Mouse (Mus musculus) hindbrain, embryonic 11.5 days (tissue): ENCODE data around the gene Prkca. TPM values are rescaled to one million over a fixed set of nuclear protein-coding genes. Genes with fewer than 3 reads are reported as not detected.

Experiments
- ATAC-seq: fragments of 200-750 bp; cut with Nextera tagmentation; 2 replicates; pipeline ENCODE4 v1.8.0; 2017; ENCODE audit warnings: mild to moderate bottlenecking, moderate TSS enrichment, moderate library complexity; ENCODE audit not compliant: low FRiP score
- DNase-seq: peaks from one replicate; pipeline ENCODE4 v3.0.0-alpha.2; 2015; ENCODE audit warnings: low spot score
- H3K27ac ChIP-seq: fragments of 300-500 bp; sonication (generic); 2 replicates; pipeline ENCODE4 v1.5.1; 2014; ENCODE audit warnings: mild to moderate bottlenecking, low read depth, low read length
- H3K27me3 ChIP-seq: fragments of 300-500 bp; sonication (generic); 2 replicates; pipeline ENCODE4 v1.6.1; 2014; ENCODE audit warnings: mild to moderate bottlenecking, low read length, moderate library complexity, mixed read lengths; ENCODE audit not compliant: control insufficient read depth, insufficient read depth
- H3K36me3 ChIP-seq: fragments of 300-500 bp; sonication (generic); 2 replicates; pipeline ENCODE4 v1.6.1; 2014; ENCODE audit warnings: mild to moderate bottlenecking, low read length, moderate library complexity, mixed read lengths; ENCODE audit not compliant: control insufficient read depth, insufficient read depth
- H3K4me1 ChIP-seq: fragments of 300-500 bp; sonication (generic); replicated peaks from 2 replicates; pipeline ENCODE4 v1.6.1; 2014; ENCODE audit warnings: low read length, mixed read lengths; ENCODE audit not compliant: control insufficient read depth, insufficient read depth
- H3K4me2 ChIP-seq: fragments of 300-500 bp; sonication (generic); replicated peaks from 2 replicates; pipeline ENCODE4 v1.6.1; 2014; ENCODE audit warnings: mild to moderate bottlenecking, low read depth, low read length
- H3K4me3 ChIP-seq: fragments of 300-500 bp; sonication (generic); 2 replicates; pipeline ENCODE4 v1.5.1; 2014; ENCODE audit warnings: low read depth, low read length
- H3K9ac ChIP-seq: fragments of 300-500 bp; sonication (generic); 2 replicates; pipeline ENCODE4 v1.6.1; 2014; ENCODE audit warnings: low read depth, low read length
- H3K9me3 ChIP-seq: fragments of 300-500 bp; sonication (generic); 2 replicates; pipeline ENCODE4 v1.6.1; 2016; ENCODE audit warnings: low read length; ENCODE audit not compliant: control insufficient read depth
- WGBS: fragments of 180-500 bp; shearing (Covaris S2); extraction: QIAGEN DNeasy Blood & Tissue Kit; methylation state at CpG from one replicate; pipeline ENCODE4 v1.1.7; 2014; 5-methylcytosine and 5-hydroxymethylcytosine counted together
- polyA plus RNA-seq: library from polyadenylated mRNA; unstranded; fragments of >200 nt; fragmentation: Nextera tagmentation; extraction: Ambion mirVana; gene quantifications from 2 replicates; pipeline ENCODE4 v1.2.1, GENCODE M21; 2014

The Prkca gene
- polyA plus RNA-seq, 1 experiment from 2014 or later = 4.1 TPM

DNA sequence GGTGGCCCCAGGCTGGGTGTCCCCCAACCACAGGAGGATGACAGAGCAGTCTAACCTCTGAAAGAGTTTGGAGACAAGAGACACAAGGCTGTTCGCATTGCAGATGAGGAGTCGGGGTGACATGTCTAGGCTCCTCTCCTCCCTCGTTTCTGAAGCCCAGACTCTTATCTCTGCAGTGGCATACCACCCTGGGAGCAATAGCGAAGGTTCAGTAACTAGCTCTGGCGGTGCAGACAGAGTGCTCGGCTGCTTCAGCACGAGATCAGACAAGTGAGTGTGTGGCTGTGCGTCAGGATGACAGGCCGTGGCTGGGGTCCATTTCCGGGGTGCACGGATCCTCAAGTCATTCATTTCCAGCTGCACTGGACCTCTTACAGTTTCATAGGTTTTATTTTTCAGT is 351.2 kb downstream of the Prkca start:
- no peaks in the 10 kb centered on the region for H3K36me3 ChIP-seq
- no peak overlapping the region for H3K4me3 ChIP-seq
- ATAC-seq (no peak), DNase-seq (no peak)
- H3K4me1 ChIP-seq = no peaks in the 10 kb centered on the region
- no peak overlapping the region for H3K4me2 ChIP-seq
- WGBS = 53% methylated on average over 11 of the region's 11 CpGs
- no peak overlapping the region for H3K9ac ChIP-seq
- H3K27ac ChIP-seq = 0 out of 2 replicates have a peak overlapping the region, but pooled peaks have one; percentile 17
- H3K27me3 ChIP-seq = no peaks in the 10 kb centered on the region
- H3K9me3 ChIP-seq = no peaks in the 10 kb centered on the region

DNA sequence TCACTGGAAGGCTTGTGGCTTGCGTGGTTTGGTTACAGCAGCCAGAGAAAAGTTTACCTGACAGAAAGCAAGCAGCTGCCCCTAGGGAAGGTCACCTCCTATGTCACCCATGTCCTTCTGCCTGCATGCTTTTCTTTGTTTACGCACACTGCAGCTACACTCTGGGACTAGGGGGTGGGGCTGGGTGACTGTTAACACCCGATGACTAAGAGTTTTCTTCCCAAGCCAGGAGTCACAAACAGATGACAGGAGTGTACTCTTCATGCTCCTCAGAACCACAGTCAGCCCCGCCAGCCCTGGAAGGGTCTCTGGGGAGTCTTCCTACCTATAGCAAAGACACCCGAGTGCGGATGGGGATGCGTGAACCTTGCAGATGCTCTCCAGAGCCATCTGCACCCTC is 351.7 kb downstream of the Prkca start:
- Histone ChIP-seq H3K4me2 (no peak overlapping the region), H3K4me3 (no peak overlapping the region), H3K27ac (no peak overlapping the region), H3K36me3 (no peaks in the 10 kb centered on the region), H3K27me3 (no peaks in the 10 kb centered on the region), H3K9ac (no peak overlapping the region), H3K4me1 (no peaks in the 10 kb centered on the region), H3K9me3 (no peaks in the 10 kb centered on the region)
- DNase-seq (no peak), ATAC-seq (no peak)
- WGBS = 67% methylated on average over 7 of the region's 7 CpGs

DNA sequence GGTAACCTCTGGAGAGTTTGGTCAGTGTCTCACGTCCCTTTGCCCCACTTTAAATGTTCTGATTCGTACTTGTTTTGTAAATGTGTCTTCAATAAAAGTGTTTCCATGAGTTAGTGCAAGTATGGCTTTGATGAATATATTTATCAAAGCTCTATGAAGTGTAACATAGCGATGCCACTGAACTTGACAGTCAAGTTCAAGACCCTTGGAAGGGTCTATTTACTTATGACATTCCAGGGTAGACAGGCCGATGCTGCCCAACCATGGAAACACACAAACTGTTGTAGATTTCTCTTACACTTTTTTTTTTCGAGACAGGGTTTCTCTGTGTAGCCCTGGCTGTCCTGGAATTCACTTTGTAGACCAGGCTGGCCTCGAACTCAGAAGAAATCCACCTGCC is 354.5 kb downstream of the Prkca start:
- WGBS = 84% methylated on average over 6 of the region's 6 CpGs
- H3K4me3 ChIP-seq = no peak overlapping the region
- no peaks in the 10 kb centered on the region for H3K36me3 ChIP-seq
- ATAC-seq (no peak), DNase-seq (no peak)
- no peaks in the 10 kb centered on the region for H3K4me1 ChIP-seq
- no peak overlapping the region for H3K27ac ChIP-seq
- no peaks in the 10 kb centered on the region for H3K27me3 ChIP-seq
- no peak overlapping the region for H3K9ac ChIP-seq
- H3K4me2 ChIP-seq = no peak overlapping the region
- no peaks in the 10 kb centered on the region for H3K9me3 ChIP-seq

DNA sequence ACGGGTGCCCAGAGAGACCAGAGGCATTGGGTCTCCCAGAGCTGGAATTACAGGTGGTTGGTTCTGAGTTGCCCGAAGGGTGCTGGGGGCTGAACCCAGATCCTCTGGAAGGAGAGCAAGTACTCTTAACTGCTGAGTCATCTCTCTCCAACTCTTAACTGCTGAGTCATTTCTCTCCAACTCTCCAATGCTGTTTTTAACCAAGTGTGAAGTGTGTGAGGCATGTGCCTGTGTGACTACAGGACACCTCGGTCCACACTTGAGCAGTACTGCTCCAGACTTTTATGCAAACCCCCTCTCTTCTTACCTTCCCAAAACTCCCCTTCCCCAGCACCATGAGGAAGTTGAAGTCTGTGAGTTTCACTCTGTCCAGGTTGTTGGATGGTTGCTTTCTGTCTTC is 357.8 kb downstream of the Prkca start:
- no peak for ATAC-seq
- Histone ChIP-seq H3K36me3 (no peaks in the 10 kb centered on the region), H3K4me2 (no peak overlapping the region), H3K27me3 (no peaks in the 10 kb centered on the region), H3K4me1 (no peaks in the 10 kb centered on the region), H3K9ac (no peak overlapping the region), H3K4me3 (no peak overlapping the region), H3K27ac (no peak overlapping the region), H3K9me3 (no peaks in the 10 kb centered on the region)
- DNase-seq = no peak
- 97% methylated on average over 3 of the region's 3 CpGs for WGBS

DNA sequence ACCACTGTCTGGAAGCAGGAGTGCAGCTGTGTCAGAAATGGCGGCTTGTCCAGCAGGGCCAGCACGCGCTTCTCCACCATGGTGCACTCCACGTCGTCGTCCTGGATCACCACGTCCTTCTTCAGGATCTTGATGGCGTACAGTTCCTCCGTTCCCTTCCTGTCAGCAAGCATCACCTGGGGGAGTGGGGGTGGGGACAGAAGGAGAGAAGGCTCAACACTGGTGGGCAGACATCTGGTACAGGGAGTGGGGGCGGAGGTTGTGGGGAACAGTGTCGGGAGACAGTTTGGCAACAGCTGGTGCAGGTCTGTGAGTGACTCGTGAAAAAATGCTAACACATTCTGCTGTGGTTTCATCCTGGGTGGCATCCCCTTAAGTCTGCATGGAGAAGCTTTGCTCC is 359.8 kb downstream of the Prkca start:
- DNase-seq (no peak), ATAC-seq (no peak)
- Histone ChIP-seq H3K4me3 (no peak overlapping the region), H3K27me3 (no peaks in the 10 kb centered on the region), H3K27ac (no peak overlapping the region), H3K9ac (no peak overlapping the region), H3K36me3 (no peaks in the 10 kb centered on the region), H3K4me1 (peaks cover 4% of the 10 kb centered on the region; the same call in 1 of the 2 replicates), H3K9me3 (no peaks in the 10 kb centered on the region), H3K4me2 (no peak overlapping the region)
- WGBS = 89% methylated on average over 12 of the region's 12 CpGs

DNA sequence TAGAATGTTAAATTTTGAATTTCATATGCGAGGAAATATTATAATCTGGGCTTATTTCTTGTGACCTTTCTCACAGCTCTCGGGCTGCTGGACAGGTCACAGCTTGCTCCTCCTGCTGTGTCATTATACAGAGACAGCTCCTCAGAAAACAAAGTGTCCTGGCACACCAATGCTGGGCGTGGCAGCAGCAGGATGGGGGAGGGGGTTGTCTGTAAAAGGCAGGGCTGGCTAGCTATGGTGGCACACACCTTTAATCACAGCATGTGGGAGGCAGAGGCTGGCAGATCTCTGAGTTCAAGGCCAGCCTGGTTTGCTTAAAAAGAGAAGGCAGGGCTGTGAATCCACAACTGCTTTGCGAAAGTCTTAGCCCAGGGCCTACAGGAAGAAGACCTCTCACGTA is 360.5 kb downstream of the Prkca start:
- H3K27ac ChIP-seq = no peak overlapping the region

DNA sequence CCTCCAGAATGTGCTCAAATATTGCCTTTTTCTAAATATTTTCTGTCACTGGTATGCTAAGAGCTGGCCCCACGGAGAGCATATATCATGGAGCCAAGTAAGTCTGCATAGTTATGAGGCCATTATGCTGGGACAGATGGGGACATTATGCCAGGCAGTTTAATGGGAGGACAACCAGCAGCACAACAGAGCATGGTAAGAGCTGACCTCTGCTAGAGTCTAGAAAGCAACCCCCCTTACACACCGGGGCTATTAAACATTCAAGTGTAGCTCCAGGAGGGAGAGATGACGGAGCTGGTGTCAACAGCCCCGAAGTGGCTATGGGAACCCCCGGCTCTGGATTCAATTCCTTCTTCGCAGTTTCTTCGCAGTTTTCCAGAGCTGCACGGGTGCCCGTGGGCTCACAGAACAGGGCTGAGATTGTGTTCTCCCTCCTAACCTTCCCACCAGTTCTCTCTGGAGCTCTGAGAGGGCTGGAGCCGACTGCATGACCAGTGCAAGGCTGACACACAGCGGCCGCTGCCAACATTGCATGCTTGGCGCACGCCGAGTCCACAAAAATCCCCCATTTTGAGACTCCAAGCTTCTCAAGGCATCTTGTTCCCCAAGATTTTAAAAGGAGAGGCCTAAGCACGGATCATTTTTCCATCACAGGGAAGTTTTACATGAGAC is 361.4 kb downstream of the Prkca start:
- ATAC-seq = peak; percentile 63; the same call in 1 of the 2 replicates
- Histone ChIP-seq H3K4me3 (no peak overlapping the region), H3K27ac (no peak overlapping the region), H3K4me2 (no peak overlapping the region), H3K27me3 (no peaks in the 10 kb centered on the region), H3K4me1 (peaks cover 5% of the 10 kb centered on the region; the same call in 1 of the 2 replicates), H3K9me3 (no peaks in the 10 kb centered on the region), H3K9ac (no peak overlapping the region), H3K36me3 (no peaks in the 10 kb centered on the region)
- 22% methylated on average over 16 of the region's 16 CpGs for WGBS
- peak; percentile 86 for DNase-seq

More for the DNA sequence above, 360.5 kb downstream of the Prkca start:
- no peak for DNase-seq
- H3K9me3 ChIP-seq = no peaks in the 10 kb centered on the region
- H3K4me3 ChIP-seq = no peak overlapping the region
- peaks cover 5% of the 10 kb centered on the region; the same call in 1 of the 2 replicates for H3K4me1 ChIP-seq
- 47% methylated on average over 5 of the region's 5 CpGs for WGBS
- ATAC-seq = no peak
- no peaks in the 10 kb centered on the region for H3K27me3 ChIP-seq
- H3K9ac ChIP-seq = no peak overlapping the region
- H3K36me3 ChIP-seq = no peaks in the 10 kb centered on the region
- H3K4me2 ChIP-seq = no peak overlapping the region

DNA sequence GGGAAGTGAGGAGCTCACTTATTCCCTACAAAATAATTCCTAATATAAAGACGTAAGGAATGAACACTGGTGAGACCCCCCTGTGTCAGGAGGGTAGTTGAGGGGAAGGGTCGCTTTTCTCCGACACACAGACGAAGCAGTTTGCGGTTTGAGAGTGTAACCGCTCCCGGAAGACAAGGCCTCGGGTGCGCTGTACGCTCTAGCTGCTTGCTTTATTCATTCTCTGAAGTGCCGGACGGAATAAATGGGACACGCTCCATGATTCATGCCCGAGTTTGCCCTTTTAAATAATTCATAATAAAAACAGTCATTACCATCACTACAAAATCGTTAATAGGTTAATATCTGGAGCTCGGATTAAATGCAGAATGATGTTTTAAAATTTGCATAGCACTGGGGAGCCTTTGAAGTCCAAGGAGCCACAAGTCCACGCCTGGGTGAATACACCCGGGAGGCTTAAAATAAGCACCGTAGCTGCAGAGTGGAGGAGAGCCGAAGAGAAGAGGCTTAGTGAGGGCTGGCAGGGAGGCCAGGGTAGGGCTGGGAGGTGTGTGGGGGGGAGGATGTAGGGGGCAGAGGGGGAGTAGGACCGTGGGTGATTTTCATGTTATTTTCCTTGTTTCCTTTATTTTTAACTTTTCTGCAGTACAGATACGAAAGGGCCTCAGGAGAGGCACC is 364.1 kb downstream of the Prkca start:
- ATAC-seq (0 out of 2 replicates have a peak, but pooled peaks have one; percentile 56), DNase-seq (no peak)
- no peak overlapping the region for H3K4me3 ChIP-seq
- peaks cover 5% of the 10 kb centered on the region; the same call in 1 of the 2 replicates for H3K4me1 ChIP-seq
- no peaks in the 10 kb centered on the region for H3K9me3 ChIP-seq
- H3K27me3 ChIP-seq = no peaks in the 10 kb centered on the region
- WGBS = 35% methylated on average over 22 of the region's 22 CpGs
- no peak overlapping the region for H3K27ac ChIP-seq
- H3K36me3 ChIP-seq = no peaks in the 10 kb centered on the region
- no peak overlapping the region for H3K4me2 ChIP-seq
- H3K9ac ChIP-seq = no peak overlapping the region

DNA sequence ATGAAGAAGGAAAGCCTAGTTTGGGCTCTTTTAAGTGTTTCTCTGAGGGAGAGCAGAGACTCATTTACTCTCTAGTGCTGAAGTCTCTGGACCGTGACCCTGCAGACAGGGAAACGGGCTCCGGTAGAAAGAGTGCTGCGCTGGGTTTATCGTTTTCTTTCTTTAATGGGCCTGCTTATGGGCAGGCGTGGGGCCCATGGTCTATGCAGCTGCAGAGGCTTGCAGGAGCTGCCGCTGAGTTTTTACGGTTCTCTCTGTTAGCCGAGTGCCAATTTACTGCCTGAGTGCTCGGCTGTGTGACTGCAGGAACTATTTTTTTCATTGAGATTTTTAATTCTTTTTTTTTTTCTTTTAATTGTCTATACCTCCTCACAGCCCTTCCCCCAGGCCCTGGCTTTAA is 373.8 kb downstream of the Prkca start:
- H3K9ac ChIP-seq = no peak overlapping the region
- no peaks in the 10 kb centered on the region for H3K27me3 ChIP-seq
- no peak overlapping the region for H3K4me2 ChIP-seq
- 65% methylated on average over 10 of the region's 10 CpGs for whole genome bisulfite sequencing
- H3K9me3 ChIP-seq = no peaks in the 10 kb centered on the region
- H3K4me3 ChIP-seq = no peak overlapping the region
- DNase-seq (no peak), ATAC-seq (no peak)
- no peaks in the 10 kb centered on the region for H3K36me3 ChIP-seq
- peaks cover 2% of the 10 kb centered on the region for H3K4me1 ChIP-seq
- H3K27ac ChIP-seq = no peak overlapping the region
